Mouse (Mus musculus) 416B (cell line): ENCODE data around the gene Ccdc62.

Source experiments
- DNase-seq: peaks from one replicate; pipeline ENCODE4 v3.0.0; 2011; ENCODE audit warnings: low read depth

The Ccdc62 gene

GRCm38 (mm10) chr5:123980521-123981249, 50.2 kb downstream of the Ccdc62 start:
- DNase-seq: peak; percentile 62

GRCm38 (mm10) chr5:123981250-123981554, 50.7 kb downstream of the Ccdc62 start:
- no peak for DNase-seq

GRCm38 (mm10) chr5:123982838-123983237, 52.4 kb downstream of the Ccdc62 start:
- DNase-seq: no peak

GRCm38 (mm10) chr5:123985434-123985833, 55.0 kb downstream of the Ccdc62 start:
- no peak for DNase-seq

GRCm38 (mm10) chr5:123986925-123987324, 56.4 kb downstream of the Ccdc62 start:
- no peak for DNase-seq

- no peak for DNase-seq
Observed at GRCm38 (mm10) chr5:123987511-123987910, 57.0 kb downstream of the Ccdc62 start.

- DNase-seq: no peak
Observed at GRCm38 (mm10) chr5:123989941-123990885, 59.7 kb downstream of the Ccdc62 start.

GRCm38 (mm10) chr5:123991321-123991720, 60.8 kb downstream of the Ccdc62 start:
- no peak for DNase-seq

- peak; percentile 49 for DNase-seq
Observed at GRCm38 (mm10) chr5:123992193-123992637, 61.7 kb downstream of the Ccdc62 start.

- peak; percentile 79 for DNase-seq
Observed at GRCm38 (mm10) chr5:123992794-123993193, 62.3 kb downstream of the Ccdc62 start.

GRCm38 (mm10) chr5:123993263-123994036, 63.0 kb downstream of the Ccdc62 start:
- no peak for DNase-seq

- DNase-seq: no peak
Observed at GRCm38 (mm10) chr5:123994468-123994867, 64.0 kb downstream of the Ccdc62 start.

- no peak for DNase-seq
Observed at GRCm38 (mm10) chr5:123995388-123995787, 64.9 kb downstream of the Ccdc62 start.

- DNase-seq: no peak
Observed at GRCm38 (mm10) chr5:123996194-123996593, 65.7 kb downstream of the Ccdc62 start.

GRCm38 (mm10) chr5:123996695-123997094, 66.2 kb downstream of the Ccdc62 start:
- DNase-seq: no peak

- no peak for DNase-seq
Observed at GRCm38 (mm10) chr5:123997211-123997751, 66.8 kb downstream of the Ccdc62 start.

- DNase-seq: no peak
Observed at GRCm38 (mm10) chr5:123997811-123998210, 67.3 kb downstream of the Ccdc62 start.

- DNase-seq: no peak
Observed at GRCm38 (mm10) chr5:123998370-123998769, 67.9 kb downstream of the Ccdc62 start.

- DNase-seq: peak; percentile 82
Observed at GRCm38 (mm10) chr5:124000824-124001223, 70.3 kb downstream of the Ccdc62 start.

GRCm38 (mm10) chr5:124001274-124001673, 70.8 kb downstream of the Ccdc62 start:
- DNase-seq: no peak

- DNase-seq: no peak
Observed at GRCm38 (mm10) chr5:124002876-124003275, 72.4 kb downstream of the Ccdc62 start.

- no peak for DNase-seq
Observed at GRCm38 (mm10) chr5:124003375-124003774, 72.9 kb downstream of the Ccdc62 start.
